Mouse (Mus musculus) embryo, embryonic 11.5 days (tissue): ENCODE results near the gene Sct.

ENCODE experiments used
- DNase-seq: peaks from one replicate; pipeline ENCODE4 v3.0.0-alpha.2; 2012; ENCODE audit warnings: low read depth, low spot score

The Sct gene

DNA sequence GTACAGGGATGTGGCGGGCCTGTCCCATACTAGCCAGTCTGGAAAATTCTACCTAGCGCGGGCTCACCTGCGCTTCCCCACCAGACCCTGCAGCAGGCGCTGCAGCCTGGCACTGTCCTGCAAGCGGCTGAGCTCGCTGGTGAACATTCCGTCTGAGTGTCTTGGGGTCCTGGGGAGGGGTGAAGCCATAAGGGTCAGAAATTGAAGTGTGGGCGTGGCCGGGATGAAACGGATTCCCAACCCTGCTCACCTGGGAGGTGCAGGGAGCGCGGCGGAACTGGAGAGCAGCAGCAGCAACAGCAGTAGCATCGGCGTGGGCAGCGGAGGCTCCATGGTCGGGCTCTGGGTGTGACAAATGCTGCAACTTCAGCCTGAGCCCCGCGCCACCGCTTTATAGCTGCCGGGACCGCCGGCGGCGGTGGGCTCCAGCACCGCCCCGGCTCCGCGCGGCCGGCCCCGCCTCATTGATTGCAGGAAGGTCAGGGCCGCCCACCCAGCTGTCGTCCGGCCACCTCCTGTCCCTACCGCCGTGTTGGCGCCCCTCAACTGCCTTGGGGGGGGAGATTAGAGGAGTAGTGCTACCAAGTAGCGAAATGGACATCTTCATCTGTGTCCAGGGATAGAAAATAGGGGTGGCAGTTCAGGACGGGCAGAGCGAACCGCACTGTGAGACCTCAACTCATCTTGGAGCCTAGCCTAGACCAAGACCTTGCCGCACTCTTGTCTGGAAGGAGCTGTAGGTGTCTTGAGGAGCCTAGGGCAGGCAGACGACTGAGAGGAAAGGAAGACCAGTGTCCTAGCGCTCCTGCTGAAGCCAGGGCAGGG lies at the start of gene Sct:
Gene Sct, minus strand, starts transcription at position 368 of the 825 bp plus-strand sequence.
- no peak for DNase-seq

DNA sequence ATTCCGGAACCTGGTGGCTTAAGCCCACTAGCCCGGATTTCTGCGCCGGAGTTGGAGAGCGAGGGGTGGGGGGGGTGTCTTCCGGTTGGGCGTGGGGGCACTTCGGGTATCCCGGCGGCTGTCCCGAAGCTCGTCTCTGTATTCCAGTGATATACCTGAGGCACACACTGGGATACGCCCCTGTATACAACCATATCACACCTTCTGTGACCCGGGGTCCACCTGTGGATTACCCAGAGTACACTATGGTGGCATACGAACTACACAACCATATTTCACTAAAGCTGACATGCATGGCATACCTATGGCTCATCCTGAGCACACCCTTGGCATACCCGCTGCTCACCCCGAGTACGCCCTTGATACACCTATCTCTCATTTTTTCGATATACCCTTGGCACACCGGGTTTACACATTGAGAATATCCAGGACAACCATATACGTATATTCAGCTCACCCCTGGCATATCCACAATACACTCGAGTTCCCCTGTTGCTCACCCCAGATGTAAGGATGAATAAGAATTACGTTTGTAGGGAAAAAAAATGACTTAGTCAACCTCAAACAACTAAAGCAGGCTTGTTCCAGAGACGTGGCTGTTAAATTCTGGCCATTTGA lies 49.5 kb upstream of the Sct start:
- peak; percentile 13 for DNase-seq

DNA sequence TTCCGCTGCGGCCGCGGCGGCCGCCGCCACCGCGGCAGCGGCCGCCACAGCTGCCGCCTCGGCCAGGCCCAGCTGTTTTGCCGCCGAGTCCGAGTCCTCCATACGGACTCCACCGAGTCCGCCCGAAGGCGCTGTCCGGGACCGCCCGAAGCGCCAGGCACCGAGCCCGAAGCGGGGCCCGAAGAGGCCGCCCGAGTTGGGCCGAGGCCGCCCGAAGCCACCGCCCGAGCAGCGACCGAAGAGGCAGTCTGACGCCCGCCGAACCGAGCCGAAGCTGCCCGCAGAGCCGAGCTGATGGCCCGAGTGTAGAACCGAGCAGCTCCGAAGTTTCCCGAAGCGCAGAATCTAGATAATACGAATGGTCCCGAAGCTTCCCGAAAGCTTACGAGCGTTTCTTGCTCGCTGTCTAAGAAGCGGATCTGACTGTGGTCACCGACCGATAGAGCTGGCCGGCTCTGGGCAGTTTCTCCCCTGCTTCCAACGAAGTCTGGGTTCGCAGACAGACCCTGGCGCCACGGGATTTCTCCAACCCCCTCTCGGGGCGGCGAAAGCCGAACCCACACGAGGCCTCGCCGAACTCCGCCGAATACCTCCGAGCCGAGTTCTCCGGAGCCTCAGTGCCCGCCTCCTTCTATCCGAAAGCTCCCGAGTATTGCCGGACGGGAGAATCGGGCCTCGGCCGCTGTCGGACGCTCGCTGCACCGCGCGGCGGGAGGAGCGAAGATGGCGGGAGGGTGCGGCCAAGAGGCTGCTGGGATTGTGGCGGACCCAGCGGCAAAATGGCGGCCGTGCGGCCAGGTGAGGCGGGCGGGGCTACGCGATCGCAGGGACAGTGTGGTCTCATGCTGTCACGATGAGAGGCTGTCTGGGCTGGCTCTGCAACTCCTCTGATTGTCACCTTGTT lies 48.8 kb upstream of the Sct start, which contains the start of the genes Deaf1 and Tmem80:
Gene Deaf1, minus strand, starts transcription at position 222 of the 904 bp plus-strand sequence.
Gene Tmem80, plus strand, starts transcription at position 271 of the 904 bp plus-strand sequence.
- peak; percentile 94 for DNase-seq

DNA sequence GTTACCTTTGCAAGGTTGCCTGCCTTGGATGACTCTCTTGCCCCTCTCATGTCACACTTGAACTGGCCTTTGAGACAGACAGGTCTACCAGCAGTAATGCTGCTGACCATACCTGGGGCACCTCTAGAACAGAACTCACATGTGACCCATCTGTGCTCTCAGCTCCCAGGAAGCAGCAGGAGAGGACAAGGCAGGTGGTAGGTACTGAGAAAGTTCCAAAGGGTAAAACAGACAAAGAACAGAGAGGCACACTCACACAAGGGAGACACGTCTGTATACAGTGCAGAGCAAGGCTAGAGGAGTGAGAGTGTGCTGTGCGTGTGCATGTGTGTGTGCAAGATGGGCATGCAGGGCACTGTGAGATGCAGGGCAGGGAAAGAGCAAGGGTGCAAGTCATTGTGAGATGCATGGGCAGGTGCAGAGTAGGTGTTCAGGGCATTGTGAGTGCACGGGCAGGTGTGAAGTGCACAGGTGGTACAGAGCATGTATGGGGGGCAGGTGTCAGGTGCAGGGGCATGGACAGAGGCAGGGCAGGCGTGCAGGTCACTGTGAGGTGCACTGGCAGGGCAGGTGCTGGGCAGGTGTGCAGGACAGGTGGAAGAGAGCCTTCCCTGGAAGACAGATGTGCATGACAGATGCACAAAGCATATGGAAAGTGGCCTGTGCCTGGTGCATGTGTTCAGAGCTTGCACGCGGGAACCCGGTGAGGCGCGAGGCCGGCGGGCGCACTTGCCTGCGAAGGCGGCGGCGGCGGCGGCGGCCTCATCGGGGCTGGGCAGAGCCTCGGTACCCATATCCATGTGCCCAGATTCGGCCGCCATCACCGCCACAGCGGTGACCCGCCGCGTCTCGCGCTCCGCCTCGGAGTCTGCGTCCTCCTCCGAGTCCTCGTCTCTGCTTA lies 47.9 kb upstream of the Sct start:
- peak; percentile 11 for DNase-seq

DNA sequence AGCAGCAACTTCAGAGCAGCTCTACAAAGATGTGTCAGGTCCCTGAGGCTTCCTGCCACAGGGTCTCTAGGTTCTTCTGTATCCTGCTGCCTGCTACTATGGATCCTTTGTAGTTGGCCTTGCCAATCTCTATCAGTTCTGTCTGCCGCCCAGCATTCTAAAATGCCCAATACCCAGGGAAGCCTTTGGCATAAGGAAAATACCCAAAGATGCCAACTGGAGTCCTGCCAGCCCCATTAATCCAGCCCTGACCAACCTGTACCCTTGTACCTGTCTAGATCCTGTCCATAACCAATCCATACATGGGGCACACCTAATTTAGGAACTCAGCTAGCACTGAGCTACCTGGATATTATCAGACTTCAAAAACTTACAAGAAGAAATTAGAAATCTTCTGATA lies 45.8 kb upstream of the Sct start:
- DNase-seq, result no peak

DNA sequence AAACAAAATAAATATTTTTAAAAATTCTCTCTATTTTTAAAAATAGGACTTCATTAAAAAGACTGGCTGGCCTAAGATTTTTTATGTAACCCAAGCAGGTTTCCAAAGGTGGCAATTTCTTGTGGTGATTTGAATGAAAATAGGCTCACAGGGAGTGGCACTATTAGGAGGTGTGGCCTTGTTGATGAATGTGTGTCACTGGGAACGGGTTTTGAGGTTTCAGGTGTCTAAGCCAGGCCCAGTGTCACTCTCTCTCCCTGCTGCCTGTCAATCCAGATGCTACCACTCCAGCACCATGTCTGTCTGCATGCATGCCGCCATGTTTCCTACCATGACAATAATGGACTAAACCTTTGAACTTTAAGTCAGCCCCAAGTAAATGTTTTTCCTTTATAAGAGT lies 40.5 kb upstream of the Sct start:
- DNase-seq, result no peak

DNA sequence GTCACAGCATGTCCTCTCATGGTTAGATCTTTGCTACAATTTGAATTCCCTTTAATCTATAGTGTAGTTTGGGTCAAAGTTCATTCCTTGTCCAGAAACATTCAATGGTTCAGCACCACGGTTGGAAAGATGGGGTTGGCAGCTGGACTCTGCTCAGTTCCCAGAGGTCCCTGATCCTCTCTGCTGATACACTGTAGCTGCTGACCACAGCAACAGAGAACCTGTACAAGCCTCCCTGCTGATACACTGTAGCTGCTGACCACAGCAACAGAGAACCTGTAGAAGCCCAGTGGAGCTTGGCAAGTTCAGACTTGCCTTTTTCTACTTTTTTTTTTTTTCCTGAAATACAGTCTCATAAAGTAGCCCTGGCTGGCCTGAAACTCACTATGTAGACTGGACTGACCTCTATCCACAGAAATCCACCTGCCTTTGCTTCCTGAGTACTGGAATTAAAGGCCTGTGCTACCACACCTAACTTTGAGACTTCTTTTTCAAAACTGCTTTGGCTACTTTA lies 38.7 kb upstream of the Sct start:
- no peak for DNase-seq

DNA sequence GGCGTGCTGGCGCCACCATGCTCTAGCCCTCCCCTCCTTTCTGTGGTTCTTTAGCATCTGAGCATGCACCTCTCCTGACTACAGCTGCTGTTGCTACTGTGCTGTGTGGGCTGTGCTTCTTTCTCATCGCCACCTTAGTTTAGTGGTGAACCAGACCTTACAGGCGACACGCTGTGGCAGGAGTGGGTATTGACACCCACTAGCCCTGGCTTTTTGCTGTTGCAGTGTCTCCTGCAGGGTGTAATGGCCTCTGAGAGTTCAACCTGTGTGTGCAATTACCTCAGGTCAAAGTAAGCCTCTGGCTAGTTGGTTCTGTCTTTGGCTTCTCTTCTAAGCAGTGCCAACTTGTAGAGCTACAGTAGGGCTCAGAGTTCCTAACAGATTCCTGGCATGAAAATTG lies 37.0 kb upstream of the Sct start:
- DNase-seq, result no peak

DNA sequence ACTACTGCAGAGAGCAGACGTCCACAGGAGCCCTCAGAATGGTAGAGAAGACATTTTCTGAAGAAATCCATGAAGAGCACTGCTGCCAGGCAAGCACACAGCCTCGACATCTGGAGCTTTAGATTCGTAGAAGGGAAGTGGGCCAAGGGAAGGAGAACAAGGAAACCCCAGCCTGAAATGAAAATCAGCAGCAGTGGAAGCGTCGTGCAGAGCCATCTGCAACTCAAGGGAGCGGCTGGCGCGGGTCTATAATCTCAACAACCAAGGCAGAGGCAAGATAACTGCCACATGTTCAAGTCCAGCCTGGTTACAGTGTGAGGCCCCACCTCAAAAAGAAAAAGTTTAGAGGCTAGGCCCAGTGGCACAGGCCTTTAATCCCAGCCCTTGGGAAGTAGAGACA lies 36.1 kb upstream of the Sct start:
- no peak for DNase-seq

DNA sequence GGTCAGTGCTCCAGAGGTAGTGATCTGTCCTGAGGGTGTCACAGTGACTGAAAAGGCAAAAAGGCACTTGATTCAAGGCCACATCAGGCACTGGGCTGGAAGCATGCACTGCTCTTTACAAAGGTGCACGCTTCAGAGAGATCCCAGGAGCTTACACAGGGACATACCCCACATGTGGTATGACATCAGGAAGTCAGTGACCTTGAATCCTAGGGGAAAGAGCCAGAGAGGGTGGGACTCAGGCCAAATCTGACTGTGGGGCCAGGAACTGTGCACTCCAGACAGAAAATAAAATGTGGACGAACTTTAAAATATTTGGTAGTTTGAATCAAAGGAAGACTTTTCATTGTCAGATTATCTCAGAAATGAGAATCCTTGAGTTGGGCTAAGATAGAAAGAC lies 35.5 kb upstream of the Sct start:
- DNase-seq, result no peak

DNA sequence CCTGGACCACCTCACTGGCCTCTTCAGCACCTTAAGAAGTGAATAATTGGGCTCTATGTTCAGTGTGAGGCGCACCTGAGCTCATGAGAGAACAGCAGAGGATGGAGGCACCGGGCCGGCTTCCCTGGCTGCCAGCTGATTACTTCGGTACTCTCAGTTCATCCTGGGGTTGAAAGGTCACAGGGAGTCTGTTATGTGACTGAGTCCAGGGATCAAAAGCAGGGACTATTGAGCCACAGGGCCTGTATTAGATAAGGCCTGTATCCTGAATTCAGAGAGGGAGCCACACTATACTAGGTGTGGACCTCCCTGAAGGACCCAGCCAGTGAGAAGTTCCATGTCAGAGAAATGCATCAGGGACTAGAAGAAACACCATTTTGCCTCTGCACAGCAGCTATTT lies 25.6 kb upstream of the Sct start:
- no peak for DNase-seq

DNA sequence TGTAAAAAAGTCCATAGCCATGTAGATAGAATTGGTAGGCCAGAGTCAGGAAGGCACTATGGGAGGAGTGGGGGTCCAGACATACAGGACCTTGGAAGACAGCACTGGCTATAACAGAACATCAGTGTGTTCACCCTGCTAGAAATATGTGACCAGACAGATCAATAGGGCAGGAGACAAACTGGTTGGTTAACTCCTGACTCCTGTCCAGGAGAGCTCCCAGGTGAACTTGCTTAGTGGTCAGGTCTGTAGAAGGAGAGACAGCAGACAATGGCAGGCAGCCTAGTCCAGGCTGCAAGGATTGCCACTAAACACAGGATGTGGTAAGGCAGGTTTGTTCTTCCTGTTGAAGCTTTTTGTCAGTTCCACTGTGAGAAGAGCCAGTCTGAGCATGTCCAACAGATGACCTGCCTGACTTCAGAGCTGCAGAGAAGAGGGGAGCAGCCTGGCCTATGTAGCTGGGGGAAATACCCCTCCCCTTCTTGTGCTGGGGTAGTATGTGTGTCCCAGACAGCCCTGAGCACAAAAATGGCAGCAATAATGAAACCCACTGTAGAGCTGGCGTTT lies 23.9 kb upstream of the Sct start:
- no peak for DNase-seq

DNA sequence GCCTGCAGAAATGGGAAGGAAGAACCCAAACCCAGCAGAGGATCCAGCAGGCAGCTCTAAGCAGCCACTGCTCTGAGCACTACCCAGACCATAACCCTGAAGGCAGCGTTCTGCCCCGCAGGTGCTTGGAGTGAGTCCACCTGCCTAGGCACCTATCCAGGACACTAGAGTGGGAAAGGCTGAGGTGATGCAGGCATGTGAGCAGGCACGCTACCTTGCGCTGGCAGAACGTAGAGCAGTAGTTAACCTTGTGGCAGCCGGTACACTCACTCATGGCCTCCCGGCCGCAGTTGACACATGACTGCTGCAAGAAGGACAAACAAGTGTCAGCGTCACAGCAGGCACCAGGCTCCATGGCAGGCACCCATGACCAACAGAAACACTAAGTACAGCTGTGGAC lies 22.5 kb upstream of the Sct start:
- DNase-seq, result no peak

DNA sequence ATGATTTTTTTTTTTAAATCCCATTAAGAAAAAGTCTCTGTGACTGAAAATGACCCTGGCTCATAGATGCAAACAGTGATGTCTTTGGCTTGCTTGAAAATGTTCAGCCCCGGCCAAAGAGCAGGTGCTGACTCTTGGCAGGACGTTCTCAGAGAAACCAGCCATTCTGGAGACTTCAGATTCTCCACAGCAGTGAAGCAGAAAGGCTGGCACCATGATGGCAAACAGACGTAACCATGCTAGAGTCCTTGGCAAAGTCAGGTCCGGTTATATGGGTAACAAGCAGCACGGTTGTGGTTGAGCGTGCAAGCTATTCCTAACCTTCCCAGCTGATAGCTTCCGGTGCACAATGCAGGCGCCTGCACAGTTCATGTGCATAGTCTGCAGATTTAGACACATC lies 20.2 kb upstream of the Sct start:
- DNase-seq, result no peak

DNA sequence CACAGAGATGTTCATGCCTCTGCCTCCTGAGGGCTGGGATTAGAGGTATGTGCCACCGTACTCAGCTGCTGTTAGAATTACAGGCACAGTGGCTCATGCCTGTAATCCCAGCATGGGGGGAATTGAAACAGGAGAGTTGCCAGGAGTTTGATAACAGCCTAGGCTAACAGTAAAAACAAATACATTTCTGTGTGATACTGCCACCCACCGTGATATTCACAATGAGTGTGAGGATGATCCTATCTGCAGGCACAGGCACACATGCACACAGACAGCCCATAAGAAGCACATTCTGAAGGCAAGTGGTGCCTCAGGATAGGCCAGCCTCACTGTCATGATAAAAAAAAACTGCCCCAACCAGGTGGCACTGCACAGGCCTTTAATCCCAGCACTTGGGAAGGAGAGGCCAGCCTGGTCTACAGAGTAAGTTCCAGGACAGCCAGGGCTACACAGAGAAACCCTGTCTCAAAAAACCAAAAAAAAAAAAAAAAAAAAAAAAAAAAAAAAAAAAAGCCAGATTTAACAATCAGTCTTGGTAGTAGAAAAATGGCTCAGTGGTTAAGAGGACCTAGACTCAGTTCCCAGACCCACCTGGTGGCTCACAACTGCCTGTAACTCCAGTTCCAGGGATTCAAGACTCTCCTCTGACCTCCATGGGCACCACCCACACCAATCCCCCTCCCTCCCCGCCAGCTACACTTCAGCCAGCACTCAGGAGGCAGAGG lies 19.2 kb upstream of the Sct start:
- DNase-seq, result no peak

DNA sequence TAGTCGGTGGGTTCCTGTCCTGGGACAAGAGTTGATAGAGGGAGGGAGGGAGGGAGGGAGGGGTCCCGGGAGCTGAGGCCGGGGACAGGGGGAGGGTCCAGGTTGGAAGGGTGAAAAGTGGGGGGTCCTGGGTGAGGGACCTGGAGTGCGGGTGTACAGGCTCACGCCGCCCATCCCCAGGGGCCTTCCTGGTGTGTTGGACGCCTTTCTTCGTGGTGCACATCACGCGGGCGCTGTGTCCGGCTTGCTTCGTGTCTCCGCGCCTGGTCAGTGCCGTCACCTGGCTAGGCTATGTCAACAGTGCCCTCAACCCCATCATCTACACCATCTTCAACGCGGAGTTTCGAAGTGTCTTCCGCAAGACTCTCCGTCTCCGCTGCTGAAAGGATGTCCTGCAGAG lies 15.5 kb upstream of the Sct start:
- no peak for DNase-seq

DNA sequence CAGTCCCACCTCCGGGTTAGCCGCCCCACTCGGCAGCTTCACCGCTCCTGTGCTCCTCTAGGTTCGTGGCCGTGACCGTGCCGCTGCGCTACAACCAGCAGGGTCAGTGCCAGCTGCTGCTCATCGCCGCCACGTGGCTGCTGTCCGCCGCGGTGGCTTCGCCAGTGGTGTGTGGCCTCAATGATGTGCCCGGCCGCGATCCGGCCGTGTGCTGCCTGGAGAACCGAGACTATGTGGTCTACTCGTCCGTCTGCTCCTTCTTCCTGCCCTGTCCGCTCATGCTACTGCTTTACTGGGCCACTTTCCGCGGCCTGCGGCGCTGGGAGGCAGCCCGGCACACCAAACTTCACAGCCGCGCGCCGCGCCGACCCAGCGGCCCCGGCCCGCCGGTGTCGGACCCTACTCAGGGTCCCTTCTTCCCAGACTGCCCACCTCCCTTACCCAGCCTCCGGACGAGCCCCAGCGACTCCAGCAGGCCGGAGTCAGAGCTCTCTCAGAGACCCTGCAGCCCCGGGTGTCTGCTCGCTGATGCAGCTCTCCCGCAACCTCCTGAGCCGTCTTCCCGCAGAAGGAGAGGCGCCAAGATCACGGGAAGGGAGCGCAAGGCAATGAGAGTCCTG lies 15.0 kb upstream of the Sct start:
- no peak for DNase-seq

DNA sequence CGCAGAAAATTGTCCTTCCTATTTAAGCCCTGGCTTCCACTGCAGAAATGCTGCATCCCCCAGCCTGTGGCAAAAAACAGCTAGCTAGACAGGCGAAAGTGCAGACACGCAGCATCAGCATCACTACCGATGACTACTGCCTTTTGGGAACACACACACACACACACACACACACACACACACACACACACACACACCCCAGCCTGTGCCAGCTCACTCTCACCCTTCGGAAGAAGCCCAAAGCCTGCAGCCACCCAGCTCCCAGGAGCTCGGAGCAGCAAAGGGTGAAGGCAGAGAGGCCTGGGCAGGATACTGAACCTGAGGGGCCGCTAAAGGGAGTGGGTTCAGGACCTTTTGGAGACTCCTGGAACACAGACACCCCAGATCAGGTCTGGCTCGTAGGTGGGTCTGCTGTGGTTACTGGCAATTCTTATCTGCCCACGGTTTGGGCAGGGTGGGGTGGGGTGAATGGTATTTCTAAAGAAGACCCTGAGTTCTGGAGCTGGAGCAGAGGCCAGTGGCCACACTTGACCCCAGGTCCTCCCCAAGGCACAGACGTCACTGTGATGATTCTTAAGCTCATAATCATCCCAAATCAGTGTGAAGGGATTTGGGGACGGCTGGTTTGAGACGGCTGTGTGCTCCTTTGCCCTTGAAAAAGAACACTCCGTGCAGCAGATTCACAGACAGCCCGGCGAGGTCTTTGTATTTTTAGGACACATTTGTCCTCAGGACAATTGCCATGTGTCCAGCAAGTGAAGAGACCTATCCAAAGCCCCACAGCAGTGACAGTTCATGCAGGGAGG lies 13.9 kb upstream of the Sct start:
- DNase-seq, result no peak
